Mouse (Mus musculus) urinary bladder, postnatal 4 days (tissue): ENCODE measurements at regions not wholly inside any gene's neighbourhood (a gene's known extent, or its start where the extent isn't known, plus 50 kb on each side); places are given as distances from the start of the nearest gene placed in this dataset.

Experiments used
- DNase-seq, 2 experiments: peaks; one replicate each; pipeline ENCODE4 v3.0.0; 2021 to 2022; ENCODE audit warnings: low spot score in 2 of 2

GRCm38 (mm10) chr2:131801212-131801611 is 58.3 kb downstream of the Erv3 start:
- DNase-seq, result no peak

- no peak for DNase-seq
Measured at GRCm38 (mm10) chr2:131800126-131800894, 59.2 kb downstream of the Erv3 start.

GRCm38 (mm10) chr2:131799486-131799885 is 60.1 kb downstream of the Erv3 start:
- no peak for DNase-seq

- DNase-seq, result no peak
Measured at GRCm38 (mm10) chr2:131797001-131797693, 62.4 kb downstream of the Erv3 start.

GRCm38 (mm10) chr2:131775381-131775780 is 84.2 kb downstream of the Erv3 start:
- no peak for DNase-seq

GRCm38 (mm10) chr2:131773691-131774090 is 85.9 kb downstream of the Erv3 start:
- DNase-seq, result no peak

GRCm38 (mm10) chr2:131772163-131772562 is 87.4 kb downstream of the Erv3 start:
- DNase-seq, result no peak

GRCm38 (mm10) chr2:131770852-131771251 is 88.7 kb downstream of the Erv3 start:
- DNase-seq, result no peak

- no peak for DNase-seq
Measured at GRCm38 (mm10) chr2:131769656-131770210, 89.8 kb downstream of the Erv3 start.

GRCm38 (mm10) chr2:131766500-131766899 is 93.0 kb downstream of the Erv3 start:
- DNase-seq, result no peak

- DNase-seq, result no peak
Measured at GRCm38 (mm10) chr2:131761507-131761906, 98.0 kb downstream of the Erv3 start.

GRCm38 (mm10) chr2:131757183-131757903 is 102.2 kb downstream of the Erv3 start:
- DNase-seq, result no peak

GRCm38 (mm10) chr2:131755107-131755506 is 104.4 kb downstream of the Erv3 start:
- DNase-seq, result no peak

- no peak for DNase-seq
Measured at GRCm38 (mm10) chr2:131753436-131753835, 106.1 kb downstream of the Erv3 start.

- no peak for DNase-seq
Measured at GRCm38 (mm10) chr2:131750679-131751078, 108.9 kb downstream of the Erv3 start.

- DNase-seq, result no peak
Measured at GRCm38 (mm10) chr2:131750206-131750605, 109.3 kb downstream of the Erv3 start.

GRCm38 (mm10) chr2:131749746-131750145 is 109.8 kb downstream of the Erv3 start:
- DNase-seq, result no peak

GRCm38 (mm10) chr2:131748791-131749190 is 110.8 kb downstream of the Erv3 start:
- DNase-seq, result no peak

GRCm38 (mm10) chr2:131747707-131748106 is 111.8 kb downstream of the Erv3 start:
- no peak for DNase-seq

- DNase-seq, result no peak
Measured at GRCm38 (mm10) chr2:131745381-131745895, 114.1 kb downstream of the Erv3 start.

- no peak for DNase-seq
Measured at GRCm38 (mm10) chr2:131744957-131745356, 114.6 kb downstream of the Erv3 start.

GRCm38 (mm10) chr2:131740456-131740855 is 119.1 kb downstream of the Erv3 start:
- DNase-seq, result no peak
